Comparison of ENCODE assay signal across 44 mouse cellular contexts in the genomic region with DNA sequence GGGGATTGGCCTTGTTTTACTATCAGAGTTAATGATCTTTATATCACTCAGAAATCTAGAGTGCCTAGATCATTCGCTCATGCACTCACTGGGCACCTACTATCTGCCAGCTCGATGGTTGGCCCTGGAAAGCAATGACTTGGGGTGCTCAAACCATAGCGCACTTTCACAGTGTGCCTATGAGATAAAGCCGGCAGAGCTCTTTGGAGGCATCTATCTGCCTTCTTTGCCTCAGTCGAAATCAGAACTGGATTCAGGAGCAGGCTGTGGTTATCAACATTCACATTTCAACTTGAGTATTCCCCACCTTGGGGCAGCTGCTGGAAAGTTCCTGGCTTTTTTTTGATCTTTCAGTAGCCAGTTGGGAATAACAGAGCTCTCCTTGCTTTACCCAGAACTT. TPM values are rescaled to one million over a fixed set of nuclear protein-coding genes. Genes with fewer than 3 reads are reported as not detected.
"Had no signal": no experiment of that assay in that cellular context is flagged by ENCODE, and none has a peak within 500 bp of the region (broad histone marks: within the 10 kb centered on the region; RNA-seq: fewer than 3 reads in every experiment).

No protein-coding gene starts in this region.

- DNase-seq: heart, postnatal 10 days; heart, postnatal 14 days; heart, postnatal 36 days; heart, postnatal 4 days; kidney, adult 11 months; kidney, adult 18-20 months; kidney, adult 2 months; kidney, adult 8-10 months; kidney, adult 9 months; kidney, postnatal 10 days; kidney, postnatal 14 days; kidney, postnatal 25 days; kidney, postnatal 36 days; kidney, postnatal 4 days; layer of hippocampus, adult 9-11 months; layer of hippocampus, postnatal 36 days had no signal

- H3K4me2 ChIP-seq: heart, embryonic 12.5 days; heart, embryonic 13.5 days; heart, embryonic 15.5 days; hindbrain, embryonic 12.5 days; hindbrain, embryonic 13.5 days; hindbrain, embryonic 14.5 days; hindbrain, embryonic 15.5 days; intestine, embryonic 15.5 days; kidney, embryonic 15.5 days had no signal

- ATAC-seq: hindbrain, embryonic 16.5 days; hindbrain, postnatal 0 days; inflammation-experienced regulatory T-cells, adult 6 months; intestine, embryonic 15.5 days; intestine, embryonic 16.5 days; intestine, postnatal 0 days had no signal

- H3K36me3 ChIP-seq: heart, embryonic 10.5 days; heart, embryonic 12.5 days; heart, embryonic 13.5 days; heart, embryonic 15.5 days; hindbrain, embryonic 10.5 days; hindbrain, embryonic 12.5 days; hindbrain, embryonic 13.5 days; hindbrain, embryonic 15.5 days; intestine, embryonic 15.5 days; kidney, embryonic 15.5 days had no signal

- H3K27ac ChIP-seq: heart, embryonic 10.5 days; heart, embryonic 13.5 days; heart, embryonic 15.5 days; hindbrain, embryonic 10.5 days; hindbrain, embryonic 12.5 days; hindbrain, embryonic 13.5 days; hindbrain, embryonic 14.5 days; hindbrain, embryonic 15.5 days; hindbrain, postnatal 0 days; intestine, embryonic 15.5 days; kidney, embryonic 15.5 days; kidney, postnatal 0 days; layer of hippocampus, adult 2 months had no signal

- H3K4me3 ChIP-seq: heart, embryonic 10.5 days; heart, embryonic 12.5 days; heart, embryonic 13.5 days; heart, embryonic 15.5 days; hindbrain, embryonic 10.5 days; hindbrain, embryonic 12.5 days; hindbrain, embryonic 13.5 days; hindbrain, embryonic 15.5 days; intestine, embryonic 15.5 days; kidney, embryonic 15.5 days; layer of hippocampus, adult 2 months had no signal

- H3K9ac ChIP-seq: heart, embryonic 12.5 days; heart, embryonic 13.5 days; heart, embryonic 15.5 days; hindbrain, embryonic 12.5 days; hindbrain, embryonic 13.5 days; hindbrain, embryonic 14.5 days; hindbrain, embryonic 15.5 days; intestine, embryonic 15.5 days; kidney, embryonic 15.5 days had no signal

- H3K9me3 ChIP-seq: heart, embryonic 10.5 days; heart, embryonic 12.5 days; heart, embryonic 13.5 days; heart, embryonic 15.5 days; hindbrain, embryonic 10.5 days; hindbrain, embryonic 12.5 days; hindbrain, embryonic 13.5 days; hindbrain, embryonic 15.5 days; intestine, embryonic 15.5 days; kidney, embryonic 15.5 days had no signal

RNA-seq across cellular contexts. Expression of a gene that starts 3.6 kb away (rescaled TPM):
- total RNA-seq: heart, postnatal 10 days; heart, postnatal 14 days; heart, postnatal 25 days; heart, postnatal 36 days; heart, postnatal 4 days; hematopoietic stem cell, adult 5-6 weeks; layer of hippocampus, adult 18-20 months; layer of hippocampus, adult 2 months; layer of hippocampus, postnatal 10 days; layer of hippocampus, postnatal 14 days; layer of hippocampus, postnatal 36 days; left cerebral cortex, adult 18-20 months had no signal
- polyA plus RNA-seq: heart, embryonic 10.5 days; heart, embryonic 12.5 days; heart, embryonic 13.5 days; heart, embryonic 15.5 days; heart, embryonic 16.5 days; heart, postnatal 0 days; inflammation-experienced regulatory T-cells, adult 6 months; intestine, embryonic 15.5 days; kidney, adult 2 months; kidney, embryonic 15.5 days; kidney, embryonic 16.5 days; kidney, postnatal 0 days; large intestine, adult 2 months had no signal
